Mouse (Mus musculus) lung, postnatal 25 days (tissue): ENCODE measurements around the gene Sp110.
"Not testable (repeated sequence)": the region's sequence is repeated elsewhere in the genome, so short reads cannot be mapped to it uniquely, and the experiment has no call there.

Experiments
- DNase-seq: peaks from one replicate; pipeline ENCODE4 v3.0.0; 2022; ENCODE audit warnings: low spot score

Gene Sp110

GRCm38 (mm10) chr1:85546442-85546841 is 52.2 kb downstream of the Sp110 start:
- not testable (repeated sequence) for DNase-seq

GRCm38 (mm10) chr1:85543818-85544217 is 54.8 kb downstream of the Sp110 start:
- not testable (repeated sequence) for DNase-seq

GRCm38 (mm10) chr1:85528451-85529110 is 70.0 kb downstream of the Sp110 start:
- not testable (repeated sequence) for DNase-seq
